In the genomic region with DNA sequence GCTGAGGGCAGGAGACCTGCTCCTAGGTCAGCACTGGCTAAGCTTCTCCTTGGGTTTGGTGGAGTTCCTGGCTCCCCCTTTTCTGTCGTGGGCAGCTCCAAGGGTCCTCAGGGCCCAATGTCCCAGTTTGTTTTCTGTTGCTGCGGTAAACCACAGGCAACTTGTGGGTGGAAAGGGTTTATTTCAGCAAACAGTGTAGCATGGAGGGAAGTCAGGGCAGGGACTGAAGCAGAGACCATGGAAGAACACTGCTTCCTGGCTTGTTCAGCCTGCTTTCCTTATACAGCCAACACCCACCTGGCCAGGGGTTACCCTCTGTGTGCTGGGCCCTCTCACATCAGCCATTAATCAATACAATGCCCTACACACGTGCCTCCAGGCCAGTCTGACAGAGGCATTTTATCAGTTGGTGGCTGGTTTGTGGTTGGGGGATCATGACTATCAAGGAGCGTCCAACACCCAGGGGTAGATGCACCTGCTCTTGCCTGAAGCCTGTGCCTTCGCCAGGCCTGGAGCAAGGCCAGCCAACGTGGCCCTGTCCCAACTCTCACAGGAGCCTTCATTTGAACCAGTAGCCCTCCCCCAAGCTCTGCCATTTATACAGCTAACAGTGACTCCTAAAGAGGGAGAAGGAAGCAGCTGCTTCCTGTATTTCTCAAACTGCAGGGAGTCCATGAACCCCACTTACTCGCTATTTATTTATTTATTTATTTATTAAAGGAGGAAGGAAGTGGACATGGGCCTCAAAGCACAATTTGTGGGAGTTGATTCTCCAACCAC, we compare ENCODE assay signal across 8 mouse cellular contexts. TPM values are rescaled to one million over a fixed set of nuclear protein-coding genes. Genes with fewer than 3 reads are reported as not detected.
A peak's percentile ranks its signal among the peaks of the same experiment; 100 is the strongest.
DNase-seq lines count a peak whose midpoint lies in the region; ATAC-seq and TF ChIP-seq lines count a peak whose summit lies in the region.
"Had no signal": no experiment of that assay in that cellular context is flagged by ENCODE, and none has a peak within 500 bp of the region (broad histone marks: within the 10 kb centered on the region; RNA-seq: fewer than 3 reads in every experiment).

No protein-coding gene starts in this region.

- H3K27ac ChIP-seq in stomach, embryonic 16.5 days (ENCODE audit: low read length), result no peak overlapping the region
- no peak overlapping the region for H3K27ac ChIP-seq in stomach, postnatal 0 days (replicated peaks)

- no peaks in the 10 kb centered on the region for H3K36me3 ChIP-seq in stomach, embryonic 16.5 days (ENCODE audit: control insufficient read depth, insufficient read depth, low read length)
- no peaks in the 10 kb centered on the region for H3K36me3 ChIP-seq in stomach, postnatal 0 days (ENCODE audit: control insufficient read depth, insufficient read depth, low read length)

- no peak overlapping the region for H3K9ac ChIP-seq in stomach, embryonic 16.5 days (ENCODE audit: low read length)
- H3K9ac ChIP-seq in stomach, postnatal 0 days (ENCODE audit: low read length), result no peak overlapping the region

- no peaks in the 10 kb centered on the region for H3K27me3 ChIP-seq in stomach, embryonic 16.5 days (ENCODE audit: control insufficient read depth, insufficient read depth, low read length)
- no peaks in the 10 kb centered on the region for H3K27me3 ChIP-seq in stomach, postnatal 0 days (ENCODE audit: control insufficient read depth, insufficient read depth, low read length)

- no peak for TF ChIP-seq EP300 in stomach, postnatal 0 days (optimal IDR thresholded peaks at IDR 0.05)

- 49% methylated on average over 7 of the region's 7 CpGs for WGBS in stomach, embryonic 16.5 days
- 48% methylated on average over 7 of the region's 7 CpGs for WGBS in stomach, postnatal 0 days

- no peak overlapping the region for H3K4me3 ChIP-seq in stomach, embryonic 16.5 days (replicated peaks; ENCODE audit: low read length)
- no peak overlapping the region for H3K4me3 ChIP-seq in stomach, postnatal 0 days (ENCODE audit: low read depth, low read length)

- H3K4me1 ChIP-seq in stomach, embryonic 16.5 days (ENCODE audit: control insufficient read depth, insufficient read depth, low read length), result peaks cover 14% of the 10 kb centered on the region
- no peaks in the 10 kb centered on the region; the same call in 1 of the 2 replicates for H3K4me1 ChIP-seq in stomach, postnatal 0 days (replicated peaks; ENCODE audit: control insufficient read depth, insufficient read depth)

- peak; percentile 46 for DNase-seq in layer of hippocampus, adult 11-12 months (ENCODE audit: low spot score)
- DNase-seq in layer of hippocampus, adult 8-10 months (ENCODE audit: low spot score in 2 of 2), result no peak
- no peak for DNase-seq in stomach, postnatal 0 days (ENCODE audit: low spot score)
- DNase-seq in thymus, postnatal 4 days, result no peak
- no peak for DNase-seq in urinary bladder, postnatal 4 days (ENCODE audit: low spot score in 2 of 2)
- DNase-seq: midbrain, embryonic 14.5 days had no signal

- TF ChIP-seq CTCF in stomach, postnatal 0 days (IDR thresholded peaks at IDR 0.05; ENCODE audit: low read depth), result no peak

- H3K9me3 ChIP-seq in stomach, embryonic 16.5 days (replicated peaks; ENCODE audit: control insufficient read depth, low read length), result no peaks in the 10 kb centered on the region
- no peaks in the 10 kb centered on the region for H3K9me3 ChIP-seq in stomach, postnatal 0 days (ENCODE audit: control insufficient read depth, low read length)

- peak; percentile 27; the same call in 1 of the 2 replicates for ATAC-seq in stomach, embryonic 16.5 days (ENCODE audit: insufficient read depth, low FRiP score)
- ATAC-seq in stomach, postnatal 0 days (ENCODE audit: low FRiP score, low TSS enrichment), result no peak
- peak; percentile 72 for ATAC-seq in granulocyte monocyte progenitor cell, adult 5-6 weeks (replicated peaks; ENCODE audit: poor library complexity, severe bottlenecking)

- H3K4me2 ChIP-seq in stomach, embryonic 16.5 days (ENCODE audit: low read depth, low read length), result no peak overlapping the region
- no peak overlapping the region for H3K4me2 ChIP-seq in stomach, postnatal 0 days (replicated peaks; ENCODE audit: low read depth)

RNA-seq across cellular contexts. Expression of gene Kcnip3, which starts 2.2 kb away (rescaled TPM):
- 10 to 100 TPM; 74.3 to 80.1 (median 78.6) TPM for total RNA-seq in layer of hippocampus, adult 8-10 months (2022)
- 3.1 and 3.6 TPM in 2 replicates for polyA plus RNA-seq in stomach, embryonic 16.5 days (2015; fragmentation: Nextera tagmentation; extraction: Ambion mirVana)
- polyA plus RNA-seq in stomach, postnatal 0 days (2015; fragmentation: Nextera tagmentation; extraction: Ambion mirVana), result 1.2 TPM in 2 replicates
- 37.4 and 50.0 TPM in 2 replicates for total RNA-seq in granulocyte monocyte progenitor cell, adult 5-6 weeks (2014; fragmentation: Nextera tagmentation)
- total RNA-seq in granulocyte monocyte progenitor cell, adult 5-6 weeks (2017), result 19.5 and 23.4 TPM in 2 replicates

RNA-seq across cellular contexts. Expression of gene Prom2, which starts 17.1 kb away (rescaled TPM):
- total RNA-seq in layer of hippocampus, adult 8-10 months (2022), result under 1 TPM in 3 of 4 experiments, not detected in 1; 0.09 to 0.39 (median 0.18) TPM
- 21.1 and 30.0 TPM in 2 replicates for polyA plus RNA-seq in stomach, embryonic 16.5 days (2015; fragmentation: Nextera tagmentation; extraction: Ambion mirVana)
- polyA plus RNA-seq in stomach, postnatal 0 days (2015; fragmentation: Nextera tagmentation; extraction: Ambion mirVana), result 17.2 and 20.5 TPM in 2 replicates
- total RNA-seq in granulocyte monocyte progenitor cell, adult 5-6 weeks (2014; fragmentation: Nextera tagmentation), result not detected in 2 replicates
- not detected in 2 replicates for total RNA-seq in granulocyte monocyte progenitor cell, adult 5-6 weeks (2017)
- polyA plus RNA-seq: midbrain, embryonic 14.5 days had no signal
